Mouse (Mus musculus): ENCODE measurements at regions not wholly inside any gene's neighbourhood (a gene's known extent, or its start where the extent isn't known, plus 50 kb on each side); places are given as distances from the start of the nearest gene placed in this dataset.

DNA sequence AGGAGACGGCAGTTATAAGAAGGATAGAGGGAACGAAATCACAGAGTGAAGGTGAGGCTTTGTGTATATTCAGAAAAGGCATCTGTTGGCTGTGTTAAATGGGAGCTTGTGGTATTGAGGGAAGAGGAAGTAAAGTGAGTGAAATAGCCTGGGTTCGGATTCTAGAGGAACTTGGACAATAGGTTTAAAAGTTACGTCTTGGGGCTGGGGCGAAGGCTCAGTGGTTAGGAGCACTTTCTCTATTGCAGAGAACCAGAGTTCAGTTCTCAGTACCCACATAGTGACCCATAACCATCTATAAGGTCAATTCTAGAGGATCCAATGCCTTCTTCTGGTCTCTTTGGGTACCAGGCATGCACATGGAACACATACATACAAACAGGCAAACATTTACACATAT is 317.6 kb upstream of the Ubash3b start:
- DNase-seq, result no peak

DNA sequence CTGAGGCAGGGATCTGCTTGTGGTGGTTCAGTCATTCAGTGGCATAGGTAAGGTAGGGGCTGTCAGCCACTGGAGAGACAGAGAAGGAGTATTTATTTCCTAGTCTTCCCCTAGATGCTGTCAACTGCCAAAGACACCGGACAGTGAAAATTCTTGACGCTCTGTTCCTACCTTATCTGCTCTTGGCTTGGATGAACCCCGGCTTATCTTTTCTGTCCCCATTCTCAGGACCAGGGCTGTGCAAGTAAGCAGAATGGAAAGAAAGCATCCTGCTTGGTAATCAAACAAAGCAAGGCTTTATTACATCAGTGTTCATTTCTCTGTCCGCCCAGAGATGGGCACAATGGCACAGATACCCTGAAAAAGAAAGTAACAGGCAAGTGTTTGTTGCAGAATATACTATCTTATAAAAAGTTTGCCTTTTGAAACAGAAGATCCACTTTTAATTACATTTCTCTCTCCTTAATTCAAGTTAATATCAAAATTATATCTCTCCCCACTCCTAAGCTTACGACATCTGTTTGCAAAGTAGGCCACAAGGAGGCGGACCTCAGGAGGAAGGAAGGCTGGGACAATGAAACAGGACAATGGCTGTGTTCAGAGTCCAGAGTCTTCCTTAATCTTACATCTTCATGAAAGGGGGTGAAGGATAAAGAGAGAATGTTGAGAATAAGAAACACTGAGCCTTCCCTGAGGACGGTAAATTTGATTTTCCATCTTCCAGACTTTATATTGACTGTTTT is 316.8 kb upstream of the Ubash3b start:
- no peak for DNase-seq

DNA sequence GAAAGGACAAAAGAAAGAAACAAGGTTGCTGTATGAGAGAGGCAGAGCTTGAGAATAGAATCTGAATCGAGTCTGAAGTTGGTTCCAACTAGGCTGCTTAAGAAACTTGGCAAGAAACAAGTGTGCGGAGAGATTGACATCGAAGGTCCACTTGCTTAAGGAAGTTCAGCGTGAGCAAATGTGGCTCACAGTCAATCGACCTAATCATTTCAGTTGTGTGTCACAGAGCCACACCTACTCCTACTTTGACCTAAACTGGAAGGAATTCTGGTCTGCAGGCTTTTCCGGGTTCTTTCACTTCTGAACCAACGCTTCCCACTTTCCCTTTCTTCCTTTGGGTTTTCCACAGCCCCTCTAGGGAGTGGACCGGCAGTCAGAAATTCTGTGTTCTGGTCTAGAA is 313.8 kb upstream of the Ubash3b start:
- peak in 1 of 2 experiments; percentile 35 for DNase-seq

DNA sequence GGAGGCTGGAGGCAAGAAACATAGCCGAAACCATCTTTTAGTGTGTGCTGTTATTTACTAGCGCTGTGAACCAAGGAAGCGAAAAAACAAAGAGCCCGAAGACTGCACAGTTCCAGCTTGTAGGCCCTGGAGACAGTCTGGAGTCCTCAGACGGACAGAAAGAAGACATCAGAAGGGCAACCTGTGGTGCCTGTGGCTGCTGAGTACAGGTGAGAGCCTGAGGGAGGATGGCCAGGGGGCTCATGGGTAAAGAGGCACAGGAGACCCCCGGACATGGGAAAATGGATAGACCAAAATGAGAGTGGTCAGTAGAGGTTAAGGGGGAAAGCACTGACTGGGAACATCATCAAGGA is 313.4 kb upstream of the Ubash3b start:
- no peak for DNase-seq

DNA sequence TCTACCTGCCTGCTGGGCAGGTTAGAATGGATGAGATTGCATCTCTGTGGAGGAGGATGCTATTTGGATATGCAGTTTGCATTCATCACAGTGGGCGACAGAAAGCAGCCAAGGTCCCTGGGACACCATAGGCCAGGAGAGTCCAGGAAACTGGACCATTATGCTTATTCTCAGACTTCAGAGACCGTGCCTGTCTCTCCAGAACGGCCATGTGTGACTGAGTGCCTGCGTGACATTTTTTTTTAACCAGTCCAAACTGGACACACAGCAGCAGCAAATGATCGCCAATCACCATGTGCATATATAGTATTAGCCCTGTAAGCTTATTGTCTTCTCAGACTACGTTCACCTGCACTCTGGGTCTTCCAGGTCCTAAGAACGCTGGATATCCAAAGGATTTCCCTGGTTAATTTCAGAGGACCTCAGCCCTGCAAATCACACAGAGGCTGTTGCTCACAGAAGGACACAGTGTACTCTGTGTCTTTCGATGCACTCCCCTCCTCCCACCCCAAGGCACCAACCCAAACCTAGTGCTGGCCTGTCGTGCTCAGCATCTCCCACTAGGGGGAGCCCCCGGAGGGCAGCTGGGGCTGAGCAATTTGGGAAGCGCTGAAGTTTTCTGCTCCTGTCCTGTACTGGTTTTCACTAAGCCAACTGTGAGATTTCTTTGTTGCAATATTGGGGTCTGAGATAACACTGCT is 312.9 kb upstream of the Ubash3b start:
- DNase-seq, result peak; percentile 84 to 85

DNA sequence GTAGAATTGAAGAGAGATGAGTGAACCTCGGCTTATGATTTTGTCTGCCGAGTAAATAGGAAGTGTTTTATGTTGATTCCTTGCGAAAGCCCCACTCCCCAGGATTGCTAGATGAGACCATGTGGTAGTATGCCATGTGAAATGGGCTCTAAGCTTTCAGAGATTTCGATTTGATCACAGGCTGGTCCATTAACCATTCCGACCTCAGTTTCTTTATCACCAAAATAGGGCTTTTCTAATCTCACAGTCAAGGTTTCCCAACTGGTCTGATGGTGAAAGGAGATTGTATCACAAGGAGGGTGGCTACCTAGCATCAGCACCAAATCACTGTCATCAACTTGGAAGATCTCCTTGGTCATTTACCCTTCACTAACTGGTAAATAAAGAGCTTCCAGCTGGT is 312.0 kb upstream of the Ubash3b start:
- no peak for DNase-seq

DNA sequence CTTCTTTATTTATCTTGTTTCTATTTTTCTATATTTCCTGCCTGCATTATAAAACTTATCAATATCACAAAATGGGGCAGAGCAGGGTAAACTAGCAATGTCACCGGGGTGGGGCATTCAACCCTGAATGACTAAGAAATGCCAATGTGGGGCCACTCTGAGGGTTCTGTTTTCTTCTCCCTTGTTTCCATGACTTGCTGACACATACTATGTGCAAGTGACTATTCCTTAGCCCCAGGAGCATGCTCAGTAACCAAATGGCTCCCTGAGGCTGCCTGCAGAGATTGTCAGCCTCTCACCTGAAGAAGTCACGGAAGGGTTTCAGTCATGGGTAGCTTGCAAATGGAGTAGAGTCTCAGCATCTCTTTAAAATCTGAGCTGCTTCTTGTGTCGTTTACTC is 309.8 kb upstream of the Ubash3b start:
- no peak for DNase-seq

DNA sequence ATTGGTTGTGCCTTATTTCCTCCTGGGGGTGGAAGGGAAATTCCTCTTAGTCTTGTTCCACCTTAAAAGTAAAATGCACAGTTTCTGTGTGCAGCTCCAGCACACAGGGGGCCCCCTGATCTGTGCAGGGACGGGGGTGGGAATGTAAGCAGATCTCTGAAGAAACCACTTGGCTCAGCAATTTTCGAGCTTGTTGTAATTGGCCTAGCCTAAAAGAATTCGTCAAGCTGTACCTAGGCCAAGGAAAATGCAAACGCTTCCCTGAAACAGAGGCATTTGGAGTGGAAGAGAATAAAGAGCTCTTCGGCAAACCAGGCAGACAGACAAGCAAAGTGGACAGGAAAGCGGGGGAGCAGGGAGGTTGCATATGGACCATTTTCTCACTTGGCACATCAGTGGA is 308.5 kb upstream of the Ubash3b start:
- no peak for DNase-seq

DNA sequence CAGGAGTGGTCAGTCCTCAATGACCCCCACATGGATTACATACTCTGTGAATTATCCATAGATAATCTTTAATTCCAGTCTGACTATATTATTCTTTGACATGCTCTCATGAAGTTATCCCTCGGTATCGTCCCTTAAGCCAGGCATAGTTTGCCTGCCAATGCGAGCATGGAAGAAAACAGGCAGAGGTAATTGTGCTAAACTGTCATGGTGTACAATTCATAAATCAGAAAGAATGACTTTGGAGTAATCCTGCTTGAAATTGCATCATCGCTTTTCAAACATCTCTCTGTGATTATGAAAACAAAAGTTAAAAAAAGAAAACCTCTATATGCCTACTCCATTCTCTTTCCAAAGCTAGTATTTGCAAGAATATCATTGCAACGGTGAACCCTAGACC is 307.9 kb upstream of the Ubash3b start:
- DNase-seq, result no peak

DNA sequence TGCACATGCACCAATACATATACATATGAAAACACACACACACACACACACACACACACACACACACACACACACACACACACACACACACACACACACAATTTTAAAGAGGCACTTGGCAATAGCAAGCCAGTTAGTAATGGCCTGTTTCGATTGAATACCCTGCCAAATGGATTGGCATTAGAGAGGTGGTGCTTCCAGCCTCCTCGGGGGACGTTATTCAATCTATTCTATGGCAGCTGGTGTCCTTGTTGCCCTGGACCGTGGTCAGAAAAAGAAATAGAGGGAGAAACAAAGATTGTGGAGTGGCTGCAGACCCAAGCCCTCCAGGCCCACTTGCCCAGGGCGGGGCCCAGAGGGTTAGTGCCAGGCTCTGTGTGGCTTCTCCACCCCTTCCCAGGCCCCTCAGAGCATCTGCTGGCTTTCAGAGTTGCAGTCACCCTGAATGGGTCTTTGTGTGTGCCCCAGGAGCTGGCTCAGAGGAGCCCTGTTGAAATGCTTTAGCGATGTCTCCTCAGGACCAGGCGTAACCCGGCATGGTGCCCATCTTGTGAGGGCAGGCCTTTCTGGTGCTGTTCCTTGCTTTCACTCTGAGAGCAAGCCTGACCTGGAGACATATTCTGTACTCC is 302.7 kb upstream of the Ubash3b start:
- DNase-seq, result no peak

DNA sequence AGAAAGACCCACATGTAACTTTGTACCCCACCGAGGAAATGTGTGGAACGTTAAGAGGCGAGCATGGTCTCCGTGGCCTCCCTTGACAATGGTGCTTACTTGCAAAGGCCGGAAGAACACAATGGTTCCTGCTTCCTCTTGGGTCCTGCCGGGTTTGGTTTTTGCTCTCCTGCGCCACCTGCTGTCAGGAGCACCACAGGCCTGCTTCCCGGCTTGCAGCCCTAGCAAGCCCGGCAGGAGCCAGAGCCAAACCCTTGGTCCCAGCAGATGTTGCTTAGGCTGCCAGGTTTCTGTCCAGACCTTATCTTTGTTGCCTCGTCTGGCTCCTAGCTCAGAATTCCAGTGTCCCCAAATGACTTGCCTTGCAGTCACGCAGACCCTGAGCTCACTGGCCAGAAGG is 300.2 kb upstream of the Ubash3b start:
- DNase-seq, result peak; percentile 89

DNA sequence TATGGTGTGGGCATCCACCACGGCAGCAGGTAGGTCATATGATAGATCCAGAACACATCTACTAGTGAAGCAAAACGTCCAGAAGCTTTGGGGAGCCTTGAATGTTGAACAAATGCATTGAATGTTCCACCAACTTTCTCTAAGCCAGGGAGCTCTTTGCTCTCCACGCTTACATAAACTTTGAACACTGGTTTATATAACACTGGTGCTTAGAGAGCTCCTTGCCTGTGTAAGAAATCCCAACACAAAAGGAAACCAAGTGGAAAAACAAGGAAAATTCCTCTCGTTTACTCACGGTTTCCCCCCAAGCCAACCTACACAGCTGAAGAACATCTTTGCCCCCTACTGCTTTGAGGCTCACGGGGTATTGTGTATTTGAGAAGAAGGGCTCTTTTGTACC is 299.2 kb upstream of the Ubash3b start:
- no peak for DNase-seq

DNA sequence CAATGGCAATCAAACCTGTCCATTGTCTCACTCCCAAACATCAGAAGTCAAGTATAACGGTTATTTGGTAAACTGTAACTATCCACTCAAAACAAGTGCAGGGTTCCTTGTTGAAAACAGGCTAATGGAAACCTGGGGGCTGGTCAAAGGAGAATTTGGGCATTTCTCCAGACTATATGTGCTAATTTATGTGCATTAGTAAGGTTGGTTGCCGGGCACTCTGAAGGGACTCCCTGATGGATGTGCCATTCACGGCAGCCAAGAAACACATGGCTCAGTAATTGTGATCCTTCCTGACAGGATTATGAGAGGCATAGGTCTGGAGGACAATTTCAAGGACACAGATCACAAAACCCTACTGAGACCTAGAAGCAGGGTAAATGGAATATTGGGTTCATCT is 295.5 kb upstream of the Ubash3b start:
- DNase-seq, result no peak

DNA sequence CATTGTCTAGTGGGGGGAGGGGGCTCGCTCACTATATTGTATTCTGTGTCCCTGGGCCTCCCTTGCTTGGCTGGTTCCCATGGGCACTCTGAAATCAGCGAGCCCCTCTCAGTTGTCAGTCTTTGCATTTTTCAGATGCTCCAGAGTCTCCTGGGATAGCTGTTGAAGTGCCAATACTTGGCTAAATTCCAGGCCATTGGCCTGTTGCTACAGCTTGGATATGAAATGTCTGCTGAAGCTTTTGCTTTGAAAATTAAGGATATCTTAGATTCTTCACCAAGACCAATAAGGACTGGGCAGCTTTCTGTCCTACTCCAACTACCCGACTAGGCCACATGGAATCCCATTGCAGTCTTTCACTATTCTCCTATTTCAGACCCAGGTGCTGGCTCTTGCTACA is 290.2 kb upstream of the Ubash3b start:
- DNase-seq, result no peak

DNA sequence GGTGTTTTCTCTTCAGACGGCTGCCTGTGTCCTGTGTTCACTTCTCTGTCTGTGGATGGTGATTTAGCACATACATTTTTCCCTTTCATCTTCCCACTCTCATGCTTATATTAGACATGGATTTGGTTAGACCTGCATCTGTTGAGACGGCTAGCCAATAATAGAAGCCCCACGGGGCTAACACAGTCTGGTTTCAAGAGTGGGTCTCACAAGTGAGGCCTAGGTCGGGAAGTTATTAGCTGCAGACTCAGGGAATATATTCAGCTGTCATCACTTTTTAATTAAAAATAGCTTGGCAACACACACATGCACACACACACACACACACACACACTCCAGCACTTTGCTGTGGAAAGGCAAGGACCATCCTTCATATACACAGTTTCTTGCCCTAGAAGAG is 287.7 kb upstream of the Ubash3b start:
- no peak for DNase-seq

DNA sequence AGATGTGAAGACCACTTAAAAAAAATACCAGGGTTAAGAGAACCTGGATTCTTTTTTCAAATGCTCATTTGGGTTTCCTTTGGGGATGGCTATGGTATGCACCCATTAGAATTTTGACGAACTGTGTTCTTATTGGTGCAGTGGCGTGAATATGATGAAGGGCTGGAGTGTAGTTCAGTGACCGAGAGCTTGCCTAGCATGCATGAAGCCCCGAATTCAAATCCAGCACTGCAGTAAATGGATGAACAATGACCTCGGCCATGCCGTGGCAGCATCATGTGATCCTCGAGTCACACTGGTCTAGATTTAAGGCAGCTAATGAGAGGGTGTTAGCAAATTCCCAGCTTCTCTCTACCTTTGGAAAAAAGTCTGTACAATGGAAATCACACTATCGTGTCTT is 286.4 kb upstream of the Ubash3b start:
- no peak for DNase-seq

DNA sequence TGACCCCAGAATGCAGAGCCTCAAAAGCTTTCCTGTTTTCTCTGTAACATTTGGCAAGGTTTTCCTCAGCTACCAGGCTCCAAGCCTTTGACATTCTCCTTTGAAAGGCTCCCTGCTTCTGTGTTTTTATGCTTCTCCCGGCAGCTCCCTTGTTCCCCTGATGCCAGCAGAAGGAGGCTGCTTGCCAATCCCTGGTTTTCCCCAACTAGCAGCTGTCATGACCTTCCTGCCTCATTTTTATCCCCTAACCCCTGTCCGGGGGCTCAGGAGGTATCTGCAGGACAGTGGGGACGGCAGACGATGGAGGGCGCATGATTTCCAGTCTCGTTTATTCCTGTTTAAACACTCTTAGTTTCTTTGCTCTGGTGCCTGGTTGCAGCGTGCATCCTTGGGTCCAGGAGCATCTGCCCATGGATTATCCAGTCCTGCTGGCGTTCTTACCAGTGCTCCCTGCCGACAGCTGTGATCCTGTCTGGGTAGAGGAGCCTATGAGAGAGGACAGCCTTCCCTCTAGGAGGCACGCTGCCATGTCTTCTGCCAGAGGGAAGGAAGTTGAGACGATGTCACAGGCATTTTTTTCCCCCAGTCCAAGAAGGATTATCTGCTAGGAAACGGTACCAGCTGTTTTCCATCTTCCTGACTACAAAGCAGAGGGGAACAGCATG is 285.8 kb upstream of the Ubash3b start:
- peak; percentile 45 to 51 for DNase-seq

DNA sequence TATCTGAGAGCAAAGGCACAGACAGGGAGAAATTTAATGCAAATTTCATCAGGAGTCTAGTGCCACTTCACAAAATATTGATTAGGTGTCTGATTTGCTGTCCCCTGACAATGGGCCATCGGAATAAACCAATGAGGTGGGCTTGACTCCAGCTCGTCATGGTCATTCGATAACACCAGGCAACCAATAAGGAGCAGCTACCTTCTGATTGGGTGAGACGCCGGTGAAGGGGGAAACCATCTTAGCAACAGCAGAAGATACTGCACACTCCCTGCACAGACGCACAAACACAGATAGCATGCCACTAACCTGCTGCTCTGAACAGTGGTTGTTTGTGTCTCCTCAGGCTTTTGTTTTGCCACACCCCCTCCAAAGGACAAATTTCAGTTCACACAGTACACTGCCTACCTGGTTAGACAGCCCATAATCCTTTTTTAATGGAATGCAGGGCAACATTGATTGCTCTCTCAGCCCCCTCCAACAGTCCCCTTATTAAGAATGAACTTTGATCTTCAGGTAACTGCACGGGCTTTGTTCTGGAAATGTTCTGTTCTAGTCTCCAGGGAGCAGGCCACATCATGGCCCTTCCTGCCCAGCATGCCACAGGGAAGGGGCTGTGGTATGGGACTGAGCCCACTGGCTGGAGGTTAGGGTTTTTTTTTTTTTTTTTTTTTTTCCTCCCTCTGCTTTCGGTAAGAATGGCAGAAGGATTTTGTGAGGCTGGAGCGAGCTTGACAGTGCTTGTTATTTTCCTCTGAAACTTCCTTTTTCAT is 285.1 kb upstream of the Ubash3b start:
- DNase-seq, result no peak

DNA sequence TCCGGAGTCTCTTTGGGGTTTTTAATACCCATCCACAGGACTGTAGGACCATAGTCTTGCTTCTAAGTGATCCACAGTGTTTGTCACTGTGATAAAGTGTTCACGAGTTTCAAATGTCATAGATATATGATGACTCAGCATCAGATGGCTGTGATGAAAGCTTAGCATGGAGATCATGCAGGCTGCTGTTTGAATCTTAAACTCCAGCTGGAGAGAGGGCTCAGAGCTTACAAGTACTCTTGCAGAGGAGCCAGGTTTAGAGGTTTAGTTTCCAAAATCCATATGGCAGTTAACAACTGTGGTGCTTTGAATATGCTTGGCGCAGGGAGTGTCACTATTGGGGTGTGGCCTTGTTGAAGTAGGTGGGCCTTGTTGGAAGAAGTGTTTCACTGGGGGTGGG is 280.9 kb upstream of the Ubash3b start:
- DNase-seq, result no peak

DNA sequence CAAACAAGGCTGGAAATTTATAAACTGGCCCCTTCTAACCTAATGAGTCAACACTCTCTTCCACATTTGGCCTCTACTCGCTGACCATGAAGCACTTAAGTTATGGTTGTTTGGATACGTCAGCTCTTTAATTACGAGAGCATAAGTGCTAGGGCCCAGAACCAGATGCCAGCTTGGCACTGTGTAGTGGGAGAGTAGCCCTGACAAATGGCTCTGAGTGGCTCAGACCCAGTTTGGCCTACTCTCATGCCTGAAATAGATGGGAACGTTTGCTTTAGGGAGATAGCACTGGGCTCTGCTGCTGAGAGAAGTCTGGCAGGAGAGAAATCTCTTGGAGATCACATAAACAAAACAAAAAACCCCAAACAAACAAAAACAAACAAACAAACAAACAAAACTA is 278.5 kb upstream of the Ubash3b start:
- DNase-seq, result no peak

DNA sequence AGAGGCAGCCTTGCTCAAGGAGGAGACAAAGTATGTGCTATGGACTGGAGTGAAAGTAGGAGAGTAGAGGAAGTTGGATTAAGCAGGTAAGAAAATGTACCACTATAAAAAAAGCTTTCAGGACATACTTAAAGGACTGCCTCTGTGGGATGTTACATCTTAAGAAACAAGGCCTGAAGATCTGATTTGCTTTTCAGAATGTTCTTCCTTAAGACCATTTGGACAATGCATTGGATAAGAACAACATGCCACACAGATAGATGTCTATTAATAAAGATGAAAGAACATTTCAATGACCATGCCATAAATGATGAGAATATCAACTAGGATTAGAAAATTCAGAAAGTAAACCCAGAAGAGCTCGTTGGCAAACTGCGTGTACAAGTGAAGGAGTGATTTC is 276.6 kb upstream of the Ubash3b start:
- no peak for DNase-seq

DNA sequence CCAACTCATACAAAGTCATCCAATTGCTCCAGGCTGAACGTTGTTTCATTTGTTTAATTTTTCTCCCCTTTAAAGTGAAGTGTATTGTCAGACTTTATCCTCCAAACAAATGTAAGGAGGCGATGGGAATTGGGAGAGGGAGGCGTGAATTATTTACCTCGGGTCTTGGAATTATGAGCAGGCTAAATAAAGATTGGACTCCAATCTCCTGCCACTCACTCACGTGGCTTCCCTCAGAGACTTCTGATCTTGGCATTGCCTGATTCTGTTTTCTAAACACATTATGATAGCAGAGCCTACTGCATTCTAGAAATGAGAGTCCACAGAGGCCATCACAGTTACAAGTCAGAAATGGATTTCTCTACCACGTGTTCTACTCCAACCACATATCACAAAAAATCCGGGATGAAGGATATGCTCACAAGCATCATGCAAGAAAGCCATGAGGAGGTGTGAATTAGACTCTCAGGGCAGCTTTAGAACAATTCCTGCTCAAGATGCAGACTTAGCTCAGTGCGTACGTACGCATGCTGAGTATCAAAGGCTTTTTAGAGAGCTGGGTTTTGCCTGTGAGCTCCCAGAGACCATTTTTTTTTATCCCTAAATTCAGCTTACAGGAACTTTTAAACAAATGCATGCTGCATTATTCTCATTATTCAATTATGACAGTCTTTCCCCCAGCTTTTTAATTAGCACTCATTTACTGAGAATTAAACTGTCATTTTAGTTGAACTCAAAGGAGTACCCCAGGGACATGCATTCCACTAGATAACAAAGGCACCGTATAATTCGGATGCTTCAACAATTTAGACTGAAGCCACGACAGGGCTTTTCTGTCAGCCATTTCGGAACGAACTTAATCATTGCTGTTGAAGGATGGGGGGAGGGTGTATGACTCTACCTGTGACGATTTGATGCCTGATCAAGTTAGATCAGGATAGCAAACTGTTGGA is 269.2 kb upstream of the Ubash3b start:
- no peak for DNase-seq
